Comparison of ENCODE assay signal across 8 mouse cellular contexts in the genomic region with DNA sequence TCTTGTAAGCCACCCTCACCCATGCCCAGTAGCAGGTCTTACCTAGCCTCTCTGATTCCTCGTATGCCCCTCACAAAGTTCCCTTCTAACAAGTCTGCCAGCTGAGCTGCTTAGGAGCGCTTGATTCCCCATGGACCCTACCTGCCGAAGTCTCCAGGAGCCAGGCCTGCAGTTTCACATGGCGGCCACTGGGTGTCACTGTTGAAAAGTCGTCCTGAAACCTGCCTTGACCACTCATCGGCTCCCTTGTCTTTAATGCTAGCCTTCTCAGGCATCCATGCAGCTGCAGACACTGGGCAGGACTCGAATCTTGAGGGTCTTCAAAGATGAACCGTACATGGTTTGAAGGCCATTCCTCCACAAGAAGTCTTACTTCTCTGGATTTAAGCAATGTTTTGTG. TPM values are rescaled to one million over a fixed set of nuclear protein-coding genes. Genes with fewer than 3 reads are reported as not detected.
DNase-seq lines count a peak whose midpoint lies in the region; ATAC-seq lines count a peak whose summit lies in the region.

No protein-coding gene starts in this region.

- no peaks in the 10 kb centered on the region for H3K9me3 ChIP-seq in heart, embryonic 11.5 days (replicated peaks; ENCODE audit: control insufficient read depth, low read length)
- H3K9me3 ChIP-seq in midbrain, embryonic 13.5 days, result no peaks in the 10 kb centered on the region

- peak; percentile 42 to 80 for DNase-seq in heart, adult 18-20 months
- DNase-seq in adrenal gland, adult 18-20 months (ENCODE audit: low spot score in 2 of 2), result peak; percentile 55 to 72
- peak; percentile 87 for DNase-seq in embryo, embryonic 10.5 days (ENCODE audit: low spot score)
- peak; percentile 11 for DNase-seq in heart, postnatal 25 days (ENCODE audit: low spot score)
- peak; percentile 30 to 65 for DNase-seq in left cerebral cortex, postnatal 14 days (ENCODE audit: low spot score in 2 of 2)
- DNase-seq in spleen, postnatal 36 days (ENCODE audit: low spot score in 2 of 2), result peak; percentile 22 to 26

- H3K27ac ChIP-seq in heart, embryonic 11.5 days (ENCODE audit: low read depth, low read length), result no peak overlapping the region
- no peak overlapping the region for H3K27ac ChIP-seq in midbrain, embryonic 13.5 days

- H3K27me3 ChIP-seq in heart, embryonic 11.5 days (ENCODE audit: control insufficient read depth, insufficient read depth, low read length), result peaks cover 26% of the 10 kb centered on the region
- H3K27me3 ChIP-seq in midbrain, embryonic 13.5 days, result peaks cover 30% of the 10 kb centered on the region

- WGBS in heart, embryonic 11.5 days (ENCODE audit: insufficient replicate concordance), result 7% methylated on average over 8 of the region's 8 CpGs
- 10% methylated on average over 8 of the region's 8 CpGs for WGBS in midbrain, embryonic 13.5 days

- H3K4me3 ChIP-seq in heart, embryonic 11.5 days (ENCODE audit: low read depth, low read length), result no peak overlapping the region
- no peak overlapping the region for H3K4me3 ChIP-seq in midbrain, embryonic 13.5 days (replicated peaks)

- no peak for ATAC-seq in heart, embryonic 11.5 days (replicated peaks; ENCODE audit: insufficient number of reproducible peaks, low FRiP score, low TSS enrichment)
- peak; percentile 67; the same call in 1 of the 2 replicates for ATAC-seq in midbrain, embryonic 13.5 days

- no peaks in the 10 kb centered on the region for H3K4me1 ChIP-seq in heart, embryonic 11.5 days (ENCODE audit: control insufficient read depth, insufficient read depth, low read length)
- 0 out of 2 replicates have a peak, but pooled peaks cover 7% of the 10 kb centered on the region for H3K4me1 ChIP-seq in midbrain, embryonic 13.5 days (replicated peaks)

- H3K36me3 ChIP-seq in heart, embryonic 11.5 days (ENCODE audit: control insufficient read depth, insufficient read depth, low read length), result no peaks in the 10 kb centered on the region
- H3K36me3 ChIP-seq in midbrain, embryonic 13.5 days, result no peaks in the 10 kb centered on the region

- no peak overlapping the region for H3K4me2 ChIP-seq in heart, embryonic 11.5 days
- H3K4me2 ChIP-seq in midbrain, embryonic 13.5 days (replicated peaks), result no peak overlapping the region

- intact Hi-C loops in heart, postnatal 25 days (cut with DNase I), result loop anchor here (1.0 to 5.0 kb wide), 4 partner anchors 40 to 334 kb away; no protein-coding TSS in a partner anchor
- intact Hi-C loops in left cerebral cortex, postnatal 14 days (cut with DNase I), result loop anchor here (2.0 to 5.0 kb wide), 2 partner anchors 244 to 304 kb away; no protein-coding TSS in a partner anchor

- H3K9ac ChIP-seq in heart, embryonic 11.5 days (ENCODE audit: low read depth, low read length), result no peak overlapping the region
- H3K9ac ChIP-seq in midbrain, embryonic 13.5 days (replicated peaks), result no peak overlapping the region

RNA-seq across cellular contexts. Expression of a gene that starts 19.6 kb away (rescaled TPM):
- total RNA-seq in heart, adult 18-20 months (2021), result 10 to 100 TPM; 26.8 to 29.4 TPM
- polyA plus RNA-seq in heart, embryonic 11.5 days (2014; fragmentation: Nextera tagmentation; extraction: Ambion mirVana), result 20.7 and 23.0 TPM in 2 replicates
- 10 to 100 TPM; 23.5 to 31.9 TPM for total RNA-seq in adrenal gland, adult 18-20 months (2021)
- 10 to 100 TPM; 20.4 to 23.4 TPM for total RNA-seq in heart, postnatal 25 days (2021)
- total RNA-seq in left cerebral cortex, postnatal 14 days (2021), result 10 to 100 TPM; 20.9 to 22.6 TPM
- polyA plus RNA-seq in midbrain, embryonic 13.5 days (2015; fragmentation: Nextera tagmentation; extraction: Ambion mirVana), result 25.9 and 30.6 TPM in 2 replicates

RNA-seq across cellular contexts. Expression of a gene that starts 34.8 kb away (rescaled TPM):
- total RNA-seq in heart, adult 18-20 months (2021), result 10 to 100 TPM; 17.0 to 21.8 TPM
- polyA plus RNA-seq in heart, embryonic 11.5 days (2014; fragmentation: Nextera tagmentation; extraction: Ambion mirVana), result 89.2 and 98.6 TPM in 2 replicates
- total RNA-seq in adrenal gland, adult 18-20 months (2021), result 10 to 100 TPM; 21.6 to 30.5 TPM
- 10 to 100 TPM; 18.8 to 22.1 TPM for total RNA-seq in heart, postnatal 25 days (2021)
- 10 to 100 TPM; 23.9 to 29.1 TPM for total RNA-seq in left cerebral cortex, postnatal 14 days (2021)
- polyA plus RNA-seq in midbrain, embryonic 13.5 days (2015; fragmentation: Nextera tagmentation; extraction: Ambion mirVana), result 98.2 and 99.9 TPM in 2 replicates

Comparison
In these comparisons a context has a peak if more than half of its experiments do, and no peak if none do; other contexts are left out.
1. DNase-seq: peak in every context shown above with its lines; median percentile 87 in embryo, embryonic 10.5 days; 64 in adrenal gland, adult 18-20 months; 61 in heart, adult 18-20 months; 48 in left cerebral cortex, postnatal 14 days; 24 in spleen, postnatal 36 days; 11 in heart, postnatal 25 days.